Mouse (Mus musculus) liver, embryonic 14.5 days (tissue): ENCODE measurements around the gene Drd1.

ENCODE experiments used
- CTCF ChIP-seq: IDR thresholded peaks from 2 replicates; pipeline ENCODE4 v1.5.1; 2016; ENCODE audit warnings: antibody characterized with exemption, low read depth, control low read depth
- EP300 ChIP-seq: IDR thresholded peaks from 2 replicates; pipeline ENCODE4 v1.6.1; 2016; ENCODE audit warnings: antibody characterized with exemption, low read depth

- TF ChIP-seq CTCF, result no peak
- TF ChIP-seq EP300, result no peak
Observed at GRCm38 (mm10) chr13:54033653-54034052, 21.9 kb downstream of the Drd1 start.
